Mouse (Mus musculus) heart, adult 9 months (tissue): ENCODE measurements around the gene Gm11596.
"Not testable (repeated sequence)": the region's sequence is repeated elsewhere in the genome, so short reads cannot be mapped to it uniquely, and the experiment has no call there.

ENCODE experiments used
- DNase-seq, 2 experiments: peaks; one replicate each; pipeline ENCODE4 v3.0.0; 2022; ENCODE audit warnings: low spot score in 2 of 2

Gm11596 gene

DNA sequence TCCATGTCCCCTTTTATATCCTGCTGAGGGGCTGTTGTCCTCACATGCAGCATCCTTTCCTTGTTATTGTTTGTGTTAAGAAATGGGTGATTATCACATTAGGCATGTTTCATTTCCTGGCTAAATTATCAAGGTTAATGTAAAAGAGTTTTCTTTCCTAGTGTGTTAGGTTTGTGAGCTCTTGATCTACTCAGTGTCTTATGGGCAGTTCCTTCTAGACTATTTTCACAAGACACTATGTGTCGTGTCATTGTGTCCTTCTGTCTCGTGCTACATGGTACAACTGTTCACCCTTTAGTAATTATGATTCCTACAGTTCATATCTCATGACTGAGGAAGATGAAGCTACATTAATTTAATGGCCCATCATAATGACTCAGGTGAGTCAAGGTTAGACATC lies at the start of gene Gm11596:
Gene Gm11596, minus strand, starts transcription at position 101 of the 400 bp plus-strand sequence.
- no peak for DNase-seq

DNA sequence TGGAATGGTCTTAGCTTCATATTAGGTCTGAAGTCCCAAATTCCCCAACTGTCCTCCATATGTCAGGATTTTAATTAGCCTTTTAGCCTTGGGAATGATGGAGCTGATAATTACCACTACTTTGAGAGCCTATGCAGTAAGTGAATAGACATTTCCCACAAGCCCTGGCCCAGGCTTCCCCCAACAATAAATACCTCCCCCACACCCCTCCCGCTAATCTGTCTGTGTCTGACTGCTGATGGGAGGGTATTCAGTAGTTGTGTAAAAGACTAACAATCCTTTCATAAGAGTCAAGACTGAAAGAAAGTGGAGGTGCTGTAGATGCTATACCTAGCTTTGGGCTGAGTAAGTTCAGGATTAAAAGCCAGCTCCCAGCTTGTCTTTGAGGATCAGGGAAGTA lies 48.9 kb upstream of the Gm11596 start:
- DNase-seq: no peak

DNA sequence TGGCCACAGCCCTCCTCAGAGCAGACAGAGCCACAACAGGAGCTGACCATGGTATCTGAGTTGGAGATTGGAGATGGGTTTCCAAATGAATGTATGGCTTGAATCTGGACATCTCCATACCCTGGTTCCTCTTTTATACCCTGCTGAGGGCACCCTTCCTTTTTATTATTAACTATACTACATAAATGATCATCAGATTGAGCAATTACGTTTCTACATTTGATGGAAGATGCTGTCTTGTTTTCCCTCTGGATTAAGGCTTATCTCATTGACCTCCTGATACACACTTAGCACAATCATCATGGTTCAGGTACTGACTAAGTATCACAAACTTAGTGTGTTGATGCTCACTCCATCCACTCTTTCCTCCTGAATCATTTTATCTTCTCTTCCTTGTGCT lies 44.7 kb upstream of the Gm11596 start, which contains the start of gene 2300003K06Rik:
Gene 2300003K06Rik, minus strand, starts transcription at position 101 of the 400 bp plus-strand sequence.
- DNase-seq: no peak

DNA sequence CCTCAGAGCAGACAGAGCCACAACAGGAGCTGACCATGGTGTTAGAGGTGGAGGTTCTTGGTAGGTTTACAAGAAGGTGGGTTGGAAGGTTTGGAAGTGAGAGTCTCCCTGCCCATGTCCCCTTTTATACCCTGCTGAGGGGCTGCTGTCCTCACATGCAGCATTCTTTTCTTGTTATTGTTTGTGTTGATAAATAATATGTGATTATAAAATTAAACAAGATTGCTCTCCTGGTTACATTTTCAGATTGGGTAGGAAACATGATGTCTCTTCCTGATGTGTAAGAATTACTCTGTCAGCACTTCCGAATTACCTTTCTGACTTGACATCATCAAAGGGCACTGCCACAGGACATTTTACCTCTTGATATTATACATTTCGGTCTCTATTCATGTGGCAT lies 22.3 kb upstream of the Gm11596 start, which contains the start of gene Gm11564:
Gene Gm11564, minus strand, starts transcription at position 101 of the 400 bp plus-strand sequence.
- not testable (repeated sequence) for DNase-seq

DNA sequence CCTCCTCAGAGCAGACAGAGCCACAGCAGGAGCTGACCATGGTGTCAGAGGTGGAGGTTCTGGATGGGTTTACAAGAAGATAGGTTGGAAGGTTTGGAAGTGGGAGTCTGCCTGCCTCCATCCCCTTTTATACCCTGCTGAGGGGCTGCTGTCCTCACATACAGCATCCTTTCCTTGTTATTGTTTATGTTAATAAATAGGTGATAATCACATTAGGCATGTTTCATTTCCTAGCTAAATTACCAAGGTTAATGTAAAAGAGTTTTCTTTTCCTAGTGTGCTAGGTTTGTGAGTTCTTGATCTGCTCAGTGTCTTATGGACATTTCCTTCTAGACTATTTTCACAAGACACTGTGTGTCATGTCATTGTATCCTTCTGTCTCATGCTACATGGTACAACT lies 16.5 kb upstream of the Gm11596 start, which contains the start of gene Krtap4-13:
Gene Krtap4-13, minus strand, starts transcription at position 101 of the 400 bp plus-strand sequence.
- DNase-seq: not testable (repeated sequence)

DNA sequence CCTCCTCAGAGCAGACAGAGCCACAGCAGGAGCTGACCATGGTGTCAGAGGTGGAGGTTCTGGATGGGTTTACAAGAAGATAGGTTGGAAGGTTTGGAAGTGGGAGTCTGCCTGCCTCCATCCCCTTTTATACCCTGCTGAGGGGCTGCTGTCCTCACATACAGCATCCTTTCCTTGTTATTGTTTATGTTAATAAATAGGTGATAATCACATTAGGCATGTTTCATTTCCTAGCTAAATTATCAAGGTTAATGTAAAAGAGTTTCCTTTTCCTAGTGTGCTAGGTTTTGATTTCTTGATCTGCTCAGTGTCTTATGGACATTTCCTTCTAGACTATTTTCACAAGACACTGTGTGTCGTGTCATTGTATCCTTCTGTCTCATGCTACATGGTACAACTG lies 11.1 kb upstream of the Gm11596 start, which contains the start of gene Gm11554:
Gene Gm11554, minus strand, starts transcription at position 101 of the 400 bp plus-strand sequence.
- DNase-seq: not testable (repeated sequence)

DNA sequence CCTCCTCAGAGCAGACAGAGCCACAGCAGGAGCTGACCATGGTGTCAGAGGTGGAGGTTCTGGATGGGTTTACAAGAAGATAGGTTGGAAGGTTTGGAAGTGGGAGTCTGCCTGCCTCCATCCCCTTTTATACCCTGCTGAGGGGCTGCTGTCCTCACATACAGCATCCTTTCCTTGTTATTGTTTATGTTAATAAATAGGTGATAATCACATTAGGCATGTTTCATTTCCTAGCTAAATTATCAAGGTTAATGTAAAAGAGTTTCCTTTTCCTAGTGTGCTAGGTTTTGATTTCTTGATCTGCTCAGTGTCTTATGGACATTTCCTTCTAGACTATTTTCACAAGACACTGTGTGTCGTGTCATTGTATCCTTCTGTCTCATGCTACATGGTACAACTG lies 5.6 kb upstream of the Gm11596 start, which contains the start of gene Gm11569:
Gene Gm11569, minus strand, starts transcription at position 101 of the 400 bp plus-strand sequence.
- DNase-seq: not testable (repeated sequence)

DNA sequence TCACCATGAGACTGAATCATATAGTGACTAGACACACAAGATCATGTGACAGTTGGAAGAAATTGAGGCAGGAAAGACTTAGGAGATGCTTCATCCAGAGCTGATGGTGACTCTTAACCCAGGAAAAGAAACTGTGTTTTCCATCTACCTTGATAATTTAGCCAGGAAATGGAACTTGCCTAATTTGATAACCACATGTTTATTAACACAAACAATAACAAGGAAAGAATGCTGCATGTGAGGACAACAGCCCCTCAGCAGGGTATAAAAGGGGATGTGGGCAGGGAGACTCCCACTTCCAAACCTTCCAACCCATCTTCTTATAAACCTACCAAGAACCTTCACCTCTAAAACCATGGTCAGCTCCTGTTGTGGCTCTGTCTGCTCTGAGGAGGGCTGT lies 8.4 kb downstream of the Gm11596 start, which contains the start of gene Krtap4-9:
Gene Krtap4-9, plus strand, starts transcription at position 301 of the 400 bp plus-strand sequence.
- DNase-seq: not testable (repeated sequence)

DNA sequence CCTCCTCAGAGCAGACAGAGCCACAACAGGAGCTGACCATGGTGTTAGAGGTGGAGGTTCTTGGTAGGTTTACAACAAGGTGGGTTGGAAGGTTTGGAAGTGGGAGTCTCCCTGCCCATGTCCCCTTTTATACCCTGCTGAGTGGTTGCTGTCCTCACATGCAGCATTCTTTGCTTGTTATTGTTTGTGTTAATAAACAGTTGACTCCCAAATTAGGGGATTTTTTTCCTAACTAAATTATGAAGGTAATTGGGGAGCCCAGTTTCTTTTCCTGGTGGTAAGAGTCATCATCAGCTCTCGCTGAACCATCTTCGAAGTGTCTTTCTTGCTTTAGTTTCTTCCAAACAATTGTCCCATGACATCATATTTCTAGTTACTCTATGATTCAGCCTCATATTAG lies 12.7 kb downstream of the Gm11596 start, which contains the start of gene Krtap4-8:
Gene Krtap4-8, minus strand, starts transcription at position 101 of the 400 bp plus-strand sequence.
- no peak for DNase-seq

DNA sequence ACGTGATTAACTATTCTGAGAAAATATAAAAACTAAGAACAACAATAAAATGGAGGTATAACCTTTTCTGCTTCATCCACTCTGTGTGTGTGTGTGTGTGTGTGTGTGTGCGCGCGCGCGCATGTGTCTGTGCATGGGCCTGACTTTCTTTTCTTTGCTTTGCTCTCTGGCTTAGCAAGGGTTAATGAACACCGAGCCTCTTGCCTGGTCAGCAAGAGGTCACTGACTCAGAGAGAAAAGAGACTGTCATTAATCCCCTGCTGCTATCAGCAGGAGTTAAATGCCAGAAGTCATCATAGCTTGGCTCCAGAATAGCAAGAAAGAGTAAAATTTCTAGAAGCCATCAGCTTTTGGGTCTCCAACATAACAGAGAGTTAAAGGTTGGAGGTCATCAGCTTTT lies 14.9 kb downstream of the Gm11596 start:
- DNase-seq: no peak

DNA sequence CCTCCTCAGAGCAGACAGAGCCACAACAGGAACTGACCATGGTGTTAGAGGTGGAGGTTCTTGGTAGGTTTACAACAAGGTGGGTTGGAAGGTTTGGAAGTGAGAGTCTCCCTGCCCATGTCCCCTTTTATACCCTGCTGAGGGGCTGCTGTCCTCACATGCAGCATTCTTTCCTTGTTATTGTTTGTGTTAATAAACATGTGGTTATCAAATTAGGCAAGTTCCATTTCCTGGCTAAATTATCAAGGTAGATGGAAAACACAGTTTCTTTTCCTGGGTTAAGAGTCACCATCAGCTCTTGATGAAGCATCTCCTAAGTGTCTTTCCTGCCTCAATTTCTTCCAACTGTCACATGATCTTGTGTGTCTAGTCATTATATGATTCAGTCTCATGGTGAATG lies 20.5 kb downstream of the Gm11596 start, which contains the start of gene Gm11595:
Gene Gm11595, minus strand, starts transcription at position 101 of the 400 bp plus-strand sequence.
- not testable (repeated sequence) for DNase-seq

DNA sequence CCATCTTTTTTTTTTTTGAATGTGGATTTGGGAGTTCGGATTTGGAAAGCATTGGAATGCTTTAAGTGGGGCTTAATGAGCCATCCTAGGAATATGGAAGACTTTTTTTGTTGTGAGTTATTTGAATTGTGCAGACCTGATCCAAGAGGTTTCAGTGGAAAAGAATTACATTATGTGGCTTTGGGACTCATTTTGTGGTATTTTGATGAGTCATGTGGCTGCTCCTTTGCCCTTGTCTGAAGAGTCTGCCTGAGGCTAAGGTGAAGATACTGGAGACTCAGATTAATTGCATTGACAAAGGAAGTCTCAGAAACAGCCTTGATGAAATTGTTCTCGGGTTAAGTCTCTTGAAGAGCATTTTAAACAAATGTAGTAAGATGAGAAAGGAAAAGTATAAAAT lies 24.9 kb downstream of the Gm11596 start:
- no peak for DNase-seq

DNA sequence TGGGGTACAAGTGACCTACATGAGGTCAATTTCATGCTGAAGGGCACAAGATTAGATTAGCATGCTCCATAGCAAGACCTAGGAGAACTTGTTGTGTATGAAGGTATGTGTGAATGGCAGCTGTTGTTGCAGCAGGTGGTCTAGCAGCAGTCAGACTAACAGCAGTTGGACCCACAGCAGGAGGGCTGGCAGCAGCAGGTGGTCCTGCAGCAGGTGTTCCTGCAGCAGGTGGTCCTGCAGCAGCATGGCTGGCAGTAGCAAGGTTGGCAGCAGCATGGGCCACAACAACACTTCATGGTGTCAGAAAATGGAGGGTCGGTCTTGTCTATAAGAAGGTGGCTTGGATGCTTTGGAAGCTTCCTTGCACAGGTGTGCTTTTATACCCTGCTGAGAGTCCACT lies 34.4 kb downstream of the Gm11596 start:
- no peak for DNase-seq

DNA sequence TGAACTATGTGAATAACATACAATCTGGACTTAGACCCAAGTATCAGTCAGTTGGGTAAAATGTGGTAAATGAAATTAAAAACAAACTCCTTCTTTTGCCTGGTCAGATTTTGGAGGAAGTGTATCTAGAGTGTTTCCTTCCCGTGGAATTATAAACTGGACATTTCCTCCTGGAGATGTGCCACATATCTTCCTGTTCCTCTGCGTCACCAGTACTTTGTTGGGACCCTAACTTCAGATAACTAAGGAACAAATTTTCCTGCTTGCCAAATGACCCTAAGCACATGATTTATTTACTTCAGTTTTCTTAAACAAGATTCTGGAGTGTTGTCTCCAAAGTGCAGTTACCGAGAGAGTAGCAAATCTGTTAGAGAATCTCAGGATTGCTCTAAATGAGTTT lies 49.3 kb downstream of the Gm11596 start:
- no peak for DNase-seq
